Mouse (Mus musculus) forebrain, embryonic 15.5 days (tissue): ENCODE measurements at regions not wholly inside any gene's neighbourhood (a gene's known extent, or its start where the extent isn't known, plus 50 kb on each side); places are given as distances from the start of the nearest gene placed in this dataset.
"Not testable (repeated sequence)": the region's sequence is repeated elsewhere in the genome, so short reads cannot be mapped to it uniquely, and the experiment has no call there.

Experiments used
- ATAC-seq: fragments of 200-750 bp; cut with Nextera tagmentation; replicated peaks from 2 replicates; pipeline ENCODE4 v1.8.0; 2017; ENCODE audit warnings: mild to moderate bottlenecking, moderate TSS enrichment, moderate library complexity
- H3K27ac ChIP-seq: fragments of 300-500 bp; sonication (generic); replicated peaks from 2 replicates; pipeline ENCODE4 v1.5.1; 2015; ENCODE audit warnings: mild to moderate bottlenecking, inconsistent platforms
- H3K27me3 ChIP-seq: fragments of 300-500 bp; sonication (generic); 2 replicates; pipeline ENCODE4 v1.6.1; 2015; ENCODE audit warnings: inconsistent platforms
- H3K36me3 ChIP-seq: fragments of 300-500 bp; sonication (generic); 2 replicates; pipeline ENCODE4 v1.6.1; 2015; ENCODE audit warnings: mild to moderate bottlenecking, inconsistent platforms
- H3K4me1 ChIP-seq: fragments of 300-500 bp; sonication (generic); 2 replicates; pipeline ENCODE4 v1.6.1; 2015; ENCODE audit warnings: inconsistent platforms
- H3K4me2 ChIP-seq: fragments of 300-500 bp; sonication (generic); replicated peaks from 2 replicates; pipeline ENCODE4 v1.6.1; 2015; ENCODE audit warnings: mild to moderate bottlenecking, inconsistent platforms
- H3K4me3 ChIP-seq: fragments of 300-500 bp; sonication (generic); 2 replicates; pipeline ENCODE4 v1.5.1; 2015; ENCODE audit warnings: mild to moderate bottlenecking, inconsistent platforms
- H3K9ac ChIP-seq: fragments of 300-500 bp; sonication (generic); replicated peaks from 2 replicates; pipeline ENCODE4 v1.6.1; 2015; ENCODE audit warnings: mild to moderate bottlenecking, inconsistent platforms
- H3K9me3 ChIP-seq: fragments of 300-500 bp; sonication (generic); 2 replicates; pipeline ENCODE4 v1.6.1; 2016; ENCODE audit warnings: inconsistent platforms
- WGBS: fragments of 180-500 bp; shearing (Covaris S2); methylation state at CpG from one replicate; pipeline ENCODE4 v1.1.7; 2015; ENCODE audit warnings: mixed read lengths; 5-methylcytosine and 5-hydroxymethylcytosine counted together

DNA sequence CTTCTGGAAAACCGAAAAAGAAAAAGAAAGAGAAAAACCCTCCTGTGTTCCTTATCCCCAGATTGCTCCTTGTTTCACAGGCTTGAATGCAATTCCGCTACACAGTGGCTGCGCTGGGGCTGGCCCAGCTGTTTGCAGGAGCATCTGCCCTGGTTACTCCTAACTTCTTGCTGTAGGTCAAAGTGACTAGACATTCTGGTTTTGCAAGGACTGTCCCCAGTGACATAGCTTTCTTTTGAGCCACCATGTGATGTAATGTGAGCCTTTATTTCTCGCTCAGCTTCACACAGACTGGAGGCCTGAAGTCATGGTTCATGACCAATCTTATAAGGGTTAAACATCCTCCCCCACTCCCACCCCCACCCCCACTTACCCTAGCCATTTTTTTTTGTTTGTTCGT lies 222.8 kb downstream of the Pten start:
- no peak overlapping the region for H3K4me3 ChIP-seq
- 87% methylated on average over 5 of the region's 5 CpGs for WGBS
- no peaks in the 10 kb centered on the region for H3K4me1 ChIP-seq
- H3K9ac ChIP-seq: no peak overlapping the region
- no peak overlapping the region for H3K4me2 ChIP-seq
- no peak overlapping the region for H3K27ac ChIP-seq
- no peaks in the 10 kb centered on the region for H3K27me3 ChIP-seq
- H3K9me3 ChIP-seq: no peaks in the 10 kb centered on the region
- no peaks in the 10 kb centered on the region for H3K36me3 ChIP-seq
- ATAC-seq: no peak

DNA sequence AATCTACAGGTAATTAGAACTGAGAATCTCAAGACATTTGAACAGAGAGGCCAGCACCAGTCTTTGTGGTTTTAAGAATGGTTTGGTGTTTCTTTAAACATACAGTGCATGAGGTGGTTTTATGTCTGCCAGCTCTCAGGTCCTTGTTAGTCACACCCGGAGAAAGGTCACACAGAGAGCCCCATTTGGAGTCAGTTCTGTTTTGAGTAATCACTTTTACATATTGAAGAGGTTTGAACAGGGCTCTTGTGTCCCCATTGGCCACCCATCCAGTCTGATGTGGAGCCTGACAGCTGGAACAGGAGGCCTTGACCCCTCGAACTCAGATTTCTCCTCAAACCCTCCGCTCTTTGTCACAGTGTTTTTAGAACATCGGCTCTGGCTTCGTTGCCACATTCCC lies 231.4 kb downstream of the Pten start:
- ATAC-seq: no peak
- 74% methylated on average over 5 of the region's 5 CpGs for WGBS
- Histone ChIP-seq H3K4me2 (no peak overlapping the region), H3K36me3 (no peaks in the 10 kb centered on the region), H3K27ac (no peak overlapping the region), H3K27me3 (no peaks in the 10 kb centered on the region), H3K4me3 (no peak overlapping the region), H3K9me3 (no peaks in the 10 kb centered on the region), H3K4me1 (no peaks in the 10 kb centered on the region), H3K9ac (no peak overlapping the region)

DNA sequence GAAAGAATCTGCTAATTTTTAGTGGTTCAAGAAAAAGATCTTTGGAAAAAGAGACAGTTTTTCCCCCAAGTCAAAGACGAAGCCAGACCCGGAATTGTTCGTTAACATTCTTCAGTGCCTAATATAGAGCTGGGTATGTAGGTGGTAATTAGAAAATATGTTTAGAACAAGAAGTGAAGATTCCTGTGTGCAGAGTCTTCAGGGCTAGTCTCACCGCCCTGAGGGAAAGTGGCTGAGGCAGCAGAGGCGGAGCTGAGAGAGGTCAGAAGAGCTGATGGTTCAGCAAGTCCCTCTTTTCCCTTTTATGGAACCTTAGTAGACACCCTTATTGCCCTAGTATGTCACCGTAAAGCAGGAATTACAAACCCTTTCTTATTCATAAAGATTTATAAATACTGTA lies 232.0 kb downstream of the Pten start:
- no peak overlapping the region for H3K9ac ChIP-seq
- no peaks in the 10 kb centered on the region for H3K9me3 ChIP-seq
- H3K27me3 ChIP-seq: no peaks in the 10 kb centered on the region
- WGBS: 80% methylated on average over 6 of the region's 6 CpGs
- no peak overlapping the region for H3K4me2 ChIP-seq
- no peak overlapping the region for H3K27ac ChIP-seq
- H3K36me3 ChIP-seq: no peaks in the 10 kb centered on the region
- H3K4me3 ChIP-seq: no peak overlapping the region
- H3K4me1 ChIP-seq: no peaks in the 10 kb centered on the region
- no peak for ATAC-seq

DNA sequence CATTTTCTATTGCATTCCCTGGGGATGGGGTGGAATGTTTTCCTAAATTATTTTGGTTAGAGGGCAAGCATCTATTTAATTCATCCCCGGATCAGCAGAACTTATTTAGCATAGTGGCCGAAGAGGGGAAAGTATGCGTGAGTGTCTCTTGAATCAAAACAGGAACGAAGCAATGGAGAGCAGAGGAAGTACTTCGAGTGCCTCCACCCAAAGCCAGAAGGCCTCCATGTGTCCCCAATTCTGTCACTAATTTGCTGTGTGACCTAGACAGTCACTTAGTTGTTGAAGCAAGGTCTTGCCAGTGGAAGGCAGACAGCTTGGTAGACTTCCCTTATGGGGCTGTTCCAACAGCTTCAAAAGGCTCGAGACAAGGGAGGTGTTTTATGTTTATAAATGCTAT lies 233.3 kb downstream of the Pten start:
- Histone ChIP-seq H3K4me1 (no peaks in the 10 kb centered on the region), H3K36me3 (no peaks in the 10 kb centered on the region), H3K9ac (no peak overlapping the region), H3K27ac (no peak overlapping the region), H3K4me3 (no peak overlapping the region), H3K9me3 (no peaks in the 10 kb centered on the region), H3K4me2 (no peak overlapping the region), H3K27me3 (no peaks in the 10 kb centered on the region)
- WGBS: 78% methylated on average over 6 of the region's 6 CpGs
- no peak for ATAC-seq

DNA sequence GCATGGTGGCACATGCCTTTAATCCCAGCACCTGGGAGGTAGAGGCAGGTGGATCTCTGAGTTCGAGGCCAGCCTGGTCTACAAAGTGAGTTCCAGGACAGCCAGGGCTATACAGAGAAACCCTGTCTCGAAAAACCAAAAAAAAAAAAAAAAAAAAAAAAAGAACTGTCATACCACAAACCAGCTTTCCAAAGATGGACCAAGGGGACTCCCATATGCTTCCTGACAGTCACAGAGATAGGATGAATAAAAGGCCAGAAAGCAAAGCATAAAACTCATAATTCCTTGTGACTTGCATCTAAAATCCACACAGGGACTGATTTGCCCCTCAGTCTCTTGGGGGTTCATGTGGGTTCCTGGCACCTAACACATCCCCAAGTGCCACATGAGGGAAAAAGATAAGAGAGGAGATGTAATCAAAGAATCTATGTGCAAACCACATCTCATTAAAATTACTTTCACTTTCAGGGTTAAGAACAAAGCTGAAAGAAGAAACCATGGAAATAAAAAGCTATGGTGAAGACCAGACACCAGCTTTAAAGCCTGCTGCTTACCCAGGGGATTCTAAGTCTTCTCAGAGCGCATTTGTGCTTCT lies 241.4 kb downstream of the Pten start:
- Histone ChIP-seq H3K9ac (no peak overlapping the region), H3K4me1 (no peaks in the 10 kb centered on the region), H3K36me3 (no peaks in the 10 kb centered on the region), H3K27me3 (no peaks in the 10 kb centered on the region), H3K4me2 (no peak overlapping the region), H3K27ac (no peak overlapping the region), H3K9me3 (no peaks in the 10 kb centered on the region), H3K4me3 (no peak overlapping the region)
- WGBS: 87% methylated on average over 2 of the region's 3 CpGs
- ATAC-seq: no peak

DNA sequence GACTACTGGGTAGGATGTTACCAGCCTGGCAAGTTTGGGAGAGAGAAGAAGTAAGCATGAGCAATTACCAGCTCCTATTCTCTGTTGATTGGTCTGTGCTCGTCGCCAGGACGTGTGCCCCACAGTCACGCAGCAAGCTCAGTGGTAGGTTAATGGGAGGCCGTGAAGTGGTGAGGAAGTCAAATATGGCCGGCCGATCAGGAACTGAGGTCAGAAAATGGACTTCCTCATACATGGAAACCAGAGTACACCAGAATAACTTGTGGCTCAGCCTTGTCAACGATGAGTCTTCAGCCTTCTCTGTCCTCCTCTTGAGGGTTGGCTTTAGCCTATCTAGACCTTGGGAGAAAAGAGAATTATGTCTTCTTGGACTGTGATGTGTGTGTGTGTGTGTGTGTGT lies 250.3 kb downstream of the Pten start:
- no peaks in the 10 kb centered on the region for H3K27me3 ChIP-seq
- H3K27ac ChIP-seq: no peak overlapping the region
- no peaks in the 10 kb centered on the region for H3K9me3 ChIP-seq
- no peak overlapping the region for H3K4me2 ChIP-seq
- no peaks in the 10 kb centered on the region for H3K4me1 ChIP-seq
- no peak overlapping the region for H3K4me3 ChIP-seq
- 94% methylated on average over 8 of the region's 8 CpGs for WGBS
- no peak overlapping the region for H3K9ac ChIP-seq
- no peak for ATAC-seq
- no peaks in the 10 kb centered on the region for H3K36me3 ChIP-seq

DNA sequence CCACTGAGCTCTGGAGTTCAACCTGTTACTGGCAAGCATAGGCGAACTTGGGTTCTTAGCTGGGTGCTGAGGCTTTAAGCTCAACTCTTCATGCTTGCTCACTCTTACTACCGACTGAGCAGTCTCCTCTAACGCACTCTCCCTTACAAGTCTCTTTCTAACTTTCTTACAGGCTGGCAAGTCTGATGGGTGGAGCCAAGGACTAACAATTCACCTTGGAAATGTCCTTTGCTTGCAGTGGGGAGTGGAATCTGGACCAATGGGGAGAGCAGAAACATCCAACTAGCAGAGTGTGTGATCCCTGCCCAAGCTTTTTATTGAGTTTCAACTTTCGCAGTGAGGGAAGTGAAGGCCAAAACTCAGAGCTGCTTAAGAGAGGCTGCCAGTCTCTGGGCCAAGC lies 250.8 kb downstream of the Pten start:
- ATAC-seq: no peak
- Histone ChIP-seq H3K9me3 (no peaks in the 10 kb centered on the region), H3K27me3 (no peaks in the 10 kb centered on the region), H3K4me2 (no peak overlapping the region), H3K4me3 (no peak overlapping the region), H3K4me1 (no peaks in the 10 kb centered on the region), H3K27ac (no peak overlapping the region), H3K9ac (no peak overlapping the region), H3K36me3 (no peaks in the 10 kb centered on the region)
- WGBS: 91% methylated on average over 4 of the region's 4 CpGs

DNA sequence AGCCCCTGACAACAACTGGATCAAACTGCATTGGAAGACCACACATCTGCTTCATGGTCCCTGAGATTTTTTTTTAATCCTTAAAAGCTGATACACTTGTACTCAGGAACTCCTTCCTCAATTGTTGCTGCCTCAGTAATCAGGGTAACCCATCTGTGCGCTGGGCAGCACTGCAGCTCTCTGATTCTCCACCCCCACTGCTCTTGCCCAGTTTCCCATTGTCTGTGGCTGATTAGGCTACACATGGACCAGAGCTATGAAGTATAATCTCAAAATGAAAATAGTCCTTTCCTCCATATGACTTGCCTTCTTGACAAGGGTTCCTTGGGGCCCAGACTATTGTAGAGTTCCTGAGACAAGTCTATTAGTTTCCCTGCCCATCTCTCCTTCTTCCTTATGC lies 251.5 kb downstream of the Pten start:
- H3K27me3 ChIP-seq: no peaks in the 10 kb centered on the region
- no peak overlapping the region for H3K9ac ChIP-seq
- 80% methylated on average over 1 of the region's 1 CpGs for WGBS
- no peak overlapping the region for H3K4me3 ChIP-seq
- H3K9me3 ChIP-seq: no peaks in the 10 kb centered on the region
- ATAC-seq: no peak
- H3K27ac ChIP-seq: no peak overlapping the region
- no peak overlapping the region for H3K4me2 ChIP-seq
- H3K4me1 ChIP-seq: no peaks in the 10 kb centered on the region
- no peaks in the 10 kb centered on the region for H3K36me3 ChIP-seq

DNA sequence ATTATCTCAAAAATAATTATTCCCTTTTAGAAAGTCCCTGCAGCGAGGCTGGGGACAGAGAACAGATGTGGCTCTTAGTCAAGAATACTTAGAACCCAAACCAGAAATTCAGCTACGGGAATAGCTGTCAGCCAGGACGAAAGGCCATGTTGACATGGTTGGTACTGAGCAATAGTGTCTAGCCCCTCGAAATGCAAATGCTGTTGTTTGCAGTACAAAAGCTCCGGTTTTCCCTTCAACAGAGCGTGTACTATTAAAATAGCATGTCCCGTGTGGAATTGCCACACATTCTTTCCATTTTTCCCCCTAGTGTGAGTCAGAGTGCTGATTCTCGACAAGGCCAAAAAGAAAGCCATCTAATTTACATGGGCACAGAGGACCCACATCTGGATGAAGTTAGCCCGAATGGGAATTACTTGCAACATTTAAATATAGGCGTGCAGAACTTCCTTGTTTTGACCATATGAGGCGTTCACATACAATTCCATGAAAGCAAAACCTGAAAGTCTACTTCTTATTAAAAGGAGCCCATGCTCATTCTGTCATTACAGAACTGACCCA lies 253.7 kb downstream of the Pten start:
- no peak overlapping the region for H3K4me3 ChIP-seq
- H3K4me2 ChIP-seq: no peak overlapping the region
- ATAC-seq: no peak; the same call in 1 of the 2 replicates
- no peaks in the 10 kb centered on the region for H3K4me1 ChIP-seq
- no peaks in the 10 kb centered on the region for H3K9me3 ChIP-seq
- H3K36me3 ChIP-seq: no peaks in the 10 kb centered on the region
- no peak overlapping the region for H3K27ac ChIP-seq
- no peaks in the 10 kb centered on the region for H3K27me3 ChIP-seq
- no peak overlapping the region for H3K9ac ChIP-seq
- WGBS: 49% methylated on average over 11 of the region's 11 CpGs

DNA sequence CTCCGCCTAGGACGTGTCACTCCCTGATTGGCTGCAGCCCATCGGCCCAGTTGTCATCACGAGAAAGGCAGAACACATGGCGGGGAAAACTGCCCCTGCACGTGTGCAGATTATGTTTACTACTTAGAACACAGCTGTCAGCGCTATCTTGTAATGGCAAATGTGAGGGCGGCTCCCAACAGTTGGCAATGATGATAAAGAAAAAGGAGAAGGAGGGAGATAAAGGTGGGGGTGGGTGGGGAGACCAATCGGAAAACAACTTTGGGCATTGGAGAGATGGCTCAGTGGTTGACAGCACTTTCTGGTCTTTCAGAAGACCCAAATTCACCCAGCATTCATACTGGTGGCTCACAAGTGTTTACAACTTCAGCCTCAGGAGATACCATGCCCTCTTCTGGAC lies 257.6 kb downstream of the Pten start:
- H3K36me3 ChIP-seq, H3K27ac ChIP-seq, H3K9me3 ChIP-seq, H3K4me2 ChIP-seq, ATAC-seq, H3K4me1 ChIP-seq, H3K4me3 ChIP-seq, H3K27me3 ChIP-seq, H3K9ac ChIP-seq: not testable (repeated sequence)
- 88% methylated on average over 9 of the region's 9 CpGs for WGBS

DNA sequence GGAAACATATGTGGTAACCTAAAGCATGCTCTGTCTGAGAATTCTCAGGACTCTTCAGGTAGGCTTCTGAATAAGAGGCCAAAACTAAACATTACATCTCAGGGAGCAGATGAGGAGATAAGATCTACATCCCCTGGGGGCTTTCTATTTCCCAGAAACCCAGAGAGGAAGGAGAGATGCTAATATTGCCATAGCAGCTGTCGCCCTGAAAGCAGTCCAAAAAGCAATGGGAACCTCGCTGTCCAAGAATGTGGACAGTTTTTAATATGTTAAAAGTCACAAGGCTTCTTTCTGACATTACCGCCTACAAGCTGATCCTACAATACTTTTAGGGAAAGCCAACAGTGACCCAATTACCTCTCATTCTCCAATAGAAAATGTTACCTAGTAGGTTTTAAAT lies 263.9 kb downstream of the Pten start:
- no peak for ATAC-seq
- H3K4me3 ChIP-seq: no peak overlapping the region
- WGBS: 90% methylated on average over 3 of the region's 3 CpGs
- H3K27ac ChIP-seq: no peak overlapping the region
- H3K36me3 ChIP-seq: no peaks in the 10 kb centered on the region
- H3K4me1 ChIP-seq: no peaks in the 10 kb centered on the region
- H3K27me3 ChIP-seq: no peaks in the 10 kb centered on the region
- no peak overlapping the region for H3K9ac ChIP-seq
- no peak overlapping the region for H3K4me2 ChIP-seq
- no peaks in the 10 kb centered on the region for H3K9me3 ChIP-seq

DNA sequence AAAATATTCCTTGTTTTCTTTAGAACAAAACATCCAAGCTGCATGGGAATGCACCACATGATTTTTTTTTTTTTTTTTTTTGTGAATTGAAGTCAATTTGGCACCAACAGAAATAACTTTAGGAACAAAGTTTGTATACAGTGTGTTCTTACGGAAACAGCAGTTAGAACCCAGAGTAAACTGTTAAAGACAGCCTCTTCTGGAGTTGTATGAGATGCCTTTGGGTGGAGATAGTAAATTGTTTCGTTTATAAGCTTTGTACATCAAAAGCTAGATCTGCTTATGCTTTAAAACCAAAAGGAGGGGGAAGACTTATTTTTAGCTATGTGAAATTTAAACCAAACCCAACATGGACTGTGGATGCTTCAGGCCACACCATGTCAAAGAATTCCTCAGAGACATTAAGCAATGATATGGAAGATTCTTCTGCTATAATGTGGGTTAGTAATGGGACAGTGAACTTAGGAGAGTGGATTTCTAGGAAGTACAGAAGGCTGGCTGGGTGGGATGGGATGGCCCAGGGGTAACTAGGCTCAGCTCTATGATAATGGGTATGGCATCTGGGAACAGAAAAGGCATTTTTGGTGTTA lies 265.6 kb downstream of the Pten start:
- H3K4me3 ChIP-seq: no peak overlapping the region
- H3K4me2 ChIP-seq: no peak overlapping the region
- no peak overlapping the region for H3K9ac ChIP-seq
- no peaks in the 10 kb centered on the region for H3K27me3 ChIP-seq
- no peaks in the 10 kb centered on the region for H3K9me3 ChIP-seq
- ATAC-seq: no peak
- H3K27ac ChIP-seq: no peak overlapping the region
- no peaks in the 10 kb centered on the region for H3K4me1 ChIP-seq
- H3K36me3 ChIP-seq: no peaks in the 10 kb centered on the region
- WGBS: 95% methylated on average over 2 of the region's 2 CpGs
